Mouse (Mus musculus) ovary, postnatal 10 days (tissue): ENCODE measurements at regions not wholly inside any gene's neighbourhood (a gene's known extent, or its start where the extent isn't known, plus 50 kb on each side); places are given as distances from the start of the nearest gene placed in this dataset.

ENCODE experiments used
- DNase-seq: peaks from one replicate; pipeline ENCODE4 v3.0.0; 2022; ENCODE audit warnings: low spot score

- DNase-seq = no peak
Observed at GRCm38 (mm10) chr8:89755951-89756350, 592.2 kb downstream of the Tox3 start.

- DNase-seq = no peak
Observed at GRCm38 (mm10) chr8:89751201-89751600, 596.9 kb downstream of the Tox3 start.

- no peak for DNase-seq
Observed at GRCm38 (mm10) chr8:89747726-89748125, 600.4 kb downstream of the Tox3 start.

- no peak for DNase-seq
Observed at GRCm38 (mm10) chr8:89744267-89745028, 603.7 kb downstream of the Tox3 start.

- DNase-seq = no peak
Observed at GRCm38 (mm10) chr8:89738657-89739056, 609.5 kb downstream of the Tox3 start.

- no peak for DNase-seq
Observed at GRCm38 (mm10) chr8:89737636-89738035, 610.5 kb downstream of the Tox3 start.

- no peak for DNase-seq
Observed at GRCm38 (mm10) chr8:89727252-89727651, 620.9 kb downstream of the Tox3 start.

- no peak for DNase-seq
Observed at GRCm38 (mm10) chr8:89721684-89722305, 626.3 kb downstream of the Tox3 start.

GRCm38 (mm10) chr8:89713880-89714279, 634.3 kb downstream of the Tox3 start:
- no peak for DNase-seq

- no peak for DNase-seq
Observed at GRCm38 (mm10) chr8:89707341-89707928, 640.7 kb downstream of the Tox3 start.

- DNase-seq = no peak
Observed at GRCm38 (mm10) chr8:89685696-89686095, 641.7 kb upstream of the Sall1 start.

- no peak for DNase-seq
Observed at GRCm38 (mm10) chr8:89680937-89681336, 637.0 kb upstream of the Sall1 start.

- DNase-seq = no peak
Observed at GRCm38 (mm10) chr8:89680341-89680740, 636.4 kb upstream of the Sall1 start.

GRCm38 (mm10) chr8:89679551-89679950, 635.6 kb upstream of the Sall1 start:
- DNase-seq = no peak

- no peak for DNase-seq
Observed at GRCm38 (mm10) chr8:89677266-89677665, 633.3 kb upstream of the Sall1 start.

GRCm38 (mm10) chr8:89673911-89674310, 629.9 kb upstream of the Sall1 start:
- DNase-seq = no peak

- no peak for DNase-seq
Observed at GRCm38 (mm10) chr8:89672631-89673030, 628.7 kb upstream of the Sall1 start.

GRCm38 (mm10) chr8:89664911-89665689, 621.1 kb upstream of the Sall1 start:
- DNase-seq = no peak

GRCm38 (mm10) chr8:89663859-89664258, 619.9 kb upstream of the Sall1 start:
- no peak for DNase-seq

GRCm38 (mm10) chr8:89658998-89659944, 615.3 kb upstream of the Sall1 start:
- DNase-seq = no peak

- no peak for DNase-seq
Observed at GRCm38 (mm10) chr8:89655369-89655768, 611.4 kb upstream of the Sall1 start.
